Mouse (Mus musculus) frontal cortex, postnatal 25 days (tissue): ENCODE results near the gene Ttyh3.

ENCODE experiments used
- DNase-seq, 2 experiments: peaks; one replicate each; pipeline ENCODE4 v3.0.0; 2022; ENCODE audit warnings: low spot score in 2 of 2

Gene Ttyh3

DNA sequence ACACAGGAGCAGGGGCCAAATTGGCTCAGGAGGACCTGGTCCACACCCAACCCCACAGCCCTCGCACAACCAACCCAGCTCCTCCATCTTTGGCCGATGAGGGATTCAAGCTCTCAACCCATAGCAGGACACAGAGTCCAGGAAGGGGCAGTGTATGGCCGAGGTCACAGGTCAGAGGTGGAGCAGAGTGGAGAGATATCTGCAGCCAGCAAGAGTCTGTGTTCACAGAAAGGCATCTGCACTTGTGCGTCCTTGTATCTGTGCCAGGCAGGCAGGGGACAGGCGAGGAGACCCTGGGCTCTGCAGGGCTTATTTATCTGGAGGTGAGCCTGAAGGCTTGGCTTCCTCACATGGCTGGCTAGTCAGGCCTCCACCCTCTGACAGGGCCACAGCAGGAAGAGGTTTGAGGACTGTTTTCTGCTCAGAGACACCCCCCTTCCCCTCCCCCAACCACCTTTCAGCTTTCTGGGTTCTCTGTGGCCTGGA is 73.4 kb downstream of the Ttyh3 start:
- DNase-seq: no peak

DNA sequence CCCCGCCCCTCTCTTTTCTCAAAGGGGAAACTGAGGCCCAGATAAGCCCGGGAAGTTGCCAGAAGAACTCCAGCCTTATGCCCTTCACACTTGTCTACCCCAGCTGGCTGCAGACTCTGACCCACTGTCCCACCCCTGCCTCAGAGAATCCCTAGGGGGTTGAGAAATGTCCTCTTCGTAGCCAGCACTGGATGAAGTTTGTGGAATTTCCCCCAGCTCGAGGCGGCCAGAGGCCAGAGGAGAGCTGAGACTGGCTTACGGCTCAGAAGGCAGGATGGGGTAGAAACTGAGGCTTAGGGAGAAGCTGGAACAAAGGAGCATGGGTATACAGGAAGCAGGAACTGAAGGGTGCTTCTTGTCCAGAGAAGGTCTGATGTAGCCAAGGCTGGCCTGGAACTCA is 76.2 kb downstream of the Ttyh3 start:
- no peak for DNase-seq

GRCm38 (mm10) chr5:140571673-140572072 is 77.2 kb downstream of the Ttyh3 start:
- DNase-seq: no peak

GRCm38 (mm10) chr5:140571201-140571600 is 77.6 kb downstream of the Ttyh3 start:
- no peak for DNase-seq
